Mouse (Mus musculus): ENCODE measurements at regions not wholly inside any gene's neighbourhood (a gene's known extent, or its start where the extent isn't known, plus 50 kb on each side); places are given as distances from the start of the nearest gene placed in this dataset. TPM values are rescaled to one million over a fixed set of nuclear protein-coding genes. Genes with fewer than 3 reads are reported as not detected.
"Not testable (repeated sequence)": the region's sequence is repeated elsewhere in the genome, so short reads cannot be mapped to it uniquely, and the experiment has no call there.

DNA sequence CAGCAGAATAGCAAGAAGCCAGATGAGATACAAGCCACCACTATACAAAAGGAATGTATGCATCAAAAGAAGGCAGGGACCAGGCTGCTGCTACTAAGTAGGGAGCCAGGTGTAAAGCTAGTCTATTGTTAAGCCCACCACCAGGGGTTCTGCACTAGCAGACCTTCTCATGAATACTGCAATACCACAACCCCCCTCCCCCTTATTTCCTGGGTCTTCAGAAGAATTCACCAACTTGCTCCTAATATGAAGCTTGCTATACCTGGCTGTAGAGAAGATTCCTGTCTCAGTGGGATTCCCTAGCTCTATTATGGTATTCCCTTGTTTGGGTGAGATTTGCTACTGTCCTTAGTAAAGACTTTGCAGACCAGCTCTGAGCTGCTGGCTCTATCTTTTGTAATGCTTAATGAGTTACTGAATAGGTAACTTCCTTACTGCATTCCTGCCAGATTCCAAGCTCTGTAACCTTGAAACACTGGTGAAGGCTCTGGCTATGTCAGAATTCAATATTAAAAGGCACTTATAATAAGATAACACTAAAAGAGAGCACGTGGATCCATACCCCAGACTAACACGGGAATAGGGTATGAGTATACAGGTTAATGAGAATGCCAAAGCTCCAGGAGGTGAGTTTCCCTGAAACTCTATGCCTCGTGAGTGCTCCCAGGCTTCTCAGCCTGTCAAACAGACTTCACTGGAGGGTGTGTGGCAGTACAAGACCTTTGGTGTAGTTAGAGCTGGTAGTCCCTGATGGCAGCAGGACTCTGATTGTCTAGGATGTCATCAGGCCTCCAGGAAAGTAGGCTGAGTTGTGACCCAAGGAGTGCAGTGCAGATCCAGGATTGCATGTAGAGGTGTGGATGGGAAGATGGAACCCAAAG, 455.5 kb downstream of the Plxdc2 start:
- DNase-seq, result not testable (repeated sequence)

DNA sequence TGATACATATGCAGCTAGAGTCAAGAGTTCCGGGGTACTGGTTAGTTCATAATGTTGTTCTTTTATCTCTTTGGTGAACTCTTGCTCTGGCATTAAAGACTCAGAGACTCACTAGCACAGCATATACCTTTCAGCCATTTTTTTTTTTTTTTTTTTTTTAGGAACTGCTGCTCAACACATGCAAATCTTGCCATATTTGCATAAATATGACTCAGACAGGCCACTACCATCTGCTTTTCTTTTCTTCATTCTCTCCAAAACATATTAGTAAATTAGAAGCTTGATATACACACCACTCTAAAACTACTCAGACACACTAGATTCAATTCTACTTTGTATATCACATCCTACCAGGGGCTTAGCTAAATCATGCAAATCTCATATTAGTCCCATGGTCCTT, 464.3 kb downstream of the Plxdc2 start:
- no peak for DNase-seq

DNA sequence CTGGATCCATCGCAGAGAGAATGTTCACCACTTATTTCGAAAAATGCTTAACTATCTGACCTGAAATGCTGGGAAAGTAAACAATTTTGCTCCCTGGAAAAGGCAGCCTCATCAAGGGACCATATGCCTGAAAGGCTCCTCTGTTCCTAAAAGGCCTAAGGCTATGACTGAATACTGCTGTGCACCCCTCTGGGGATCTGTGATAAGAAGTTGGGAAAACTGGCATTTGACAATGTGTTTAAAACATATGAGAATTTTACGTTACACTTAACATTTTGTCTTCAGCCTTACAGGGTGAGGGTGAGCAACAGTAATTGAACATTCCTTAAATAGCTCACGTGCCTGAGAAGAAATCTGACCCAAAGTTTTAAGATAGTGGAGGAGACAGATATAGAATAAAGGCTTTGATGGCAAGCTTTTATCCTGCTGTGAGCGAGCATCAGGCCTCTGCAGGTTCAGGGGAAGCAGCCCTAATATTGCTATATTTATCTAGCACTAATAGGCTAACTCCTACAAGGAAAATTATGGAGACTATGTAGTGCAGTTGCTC, 468.7 kb downstream of the Plxdc2 start:
- no peak for DNase-seq

DNA sequence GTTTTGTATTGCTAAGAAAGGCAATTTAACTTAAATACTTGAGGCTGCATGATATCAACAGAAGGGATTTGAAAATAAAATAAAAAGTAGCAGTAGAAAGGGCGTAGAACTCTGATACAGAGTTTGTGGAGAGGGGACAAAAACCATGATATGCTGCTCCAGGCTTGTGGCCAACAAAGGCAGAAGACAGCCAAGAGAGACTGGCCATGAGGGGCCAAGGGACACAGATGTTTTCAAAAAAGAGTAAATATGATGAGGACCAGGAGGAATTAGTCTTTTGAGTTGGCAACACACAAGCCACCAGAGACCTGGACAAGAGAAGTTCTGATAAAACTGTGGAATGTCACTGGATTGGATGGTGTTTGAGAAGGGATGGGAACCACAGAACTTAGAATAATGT, 471.2 kb downstream of the Plxdc2 start:
- no peak for DNase-seq

DNA sequence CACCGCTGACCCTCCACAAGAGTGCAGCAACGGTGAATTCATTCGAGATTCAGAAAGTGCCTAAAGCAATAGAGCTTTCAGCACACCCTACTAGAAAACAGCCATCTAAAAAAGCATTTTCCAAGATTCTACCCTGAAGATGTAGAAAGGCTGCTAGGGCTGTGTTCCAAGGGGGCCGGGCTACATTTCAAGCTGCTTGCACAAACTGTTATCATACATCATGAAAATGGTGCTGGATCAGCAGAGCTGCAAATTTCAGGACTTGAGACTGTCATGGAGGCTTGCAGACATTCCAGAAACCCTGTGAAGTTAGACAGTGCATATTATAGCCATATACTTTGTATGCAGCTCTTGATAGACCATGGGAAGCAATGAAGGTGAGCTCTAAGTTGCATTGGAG, 479.9 kb downstream of the Plxdc2 start:
- DNase-seq, result peak; percentile 10

DNA sequence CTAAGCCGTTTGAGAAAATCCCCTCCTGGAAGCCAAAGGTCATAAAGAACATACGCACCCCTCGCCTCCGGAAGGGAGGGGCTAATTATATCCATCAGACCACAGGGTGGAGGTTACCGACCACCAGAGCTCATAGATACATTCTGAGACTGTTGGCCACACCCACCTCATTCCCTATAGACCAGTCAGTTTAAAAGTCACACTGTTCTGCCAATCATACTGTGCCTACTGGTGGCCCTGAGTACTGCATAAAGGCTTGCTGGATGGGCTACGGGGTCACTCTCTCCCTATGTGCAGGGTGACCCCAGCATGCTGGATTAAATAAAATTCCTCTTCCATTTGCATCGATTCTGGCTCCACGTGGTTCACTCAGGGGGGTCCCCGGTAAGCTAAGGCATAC, 482.6 kb downstream of the Plxdc2 start:
- DNase-seq, result no peak

DNA sequence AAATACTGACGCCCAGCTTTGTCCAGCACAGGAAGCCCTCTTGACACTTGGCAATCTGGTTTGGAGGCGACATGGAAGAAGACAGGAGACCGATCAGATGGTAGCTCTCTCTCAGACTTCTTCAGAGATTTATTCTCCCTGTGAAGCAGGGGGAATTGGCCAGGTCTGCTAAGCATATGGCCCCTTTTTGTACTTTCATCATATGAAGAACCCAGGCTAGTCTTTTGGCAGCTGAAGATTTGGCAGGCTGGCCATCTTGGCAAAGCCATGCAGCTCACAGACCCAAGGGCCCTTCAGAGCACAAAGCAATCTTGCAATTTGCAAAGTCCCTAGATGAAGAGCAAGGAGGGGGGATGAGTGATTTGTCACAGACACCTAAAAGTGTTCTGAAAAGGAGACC, 493.8 kb downstream of the Plxdc2 start:
- DNase-seq, result peak; percentile 70

DNA sequence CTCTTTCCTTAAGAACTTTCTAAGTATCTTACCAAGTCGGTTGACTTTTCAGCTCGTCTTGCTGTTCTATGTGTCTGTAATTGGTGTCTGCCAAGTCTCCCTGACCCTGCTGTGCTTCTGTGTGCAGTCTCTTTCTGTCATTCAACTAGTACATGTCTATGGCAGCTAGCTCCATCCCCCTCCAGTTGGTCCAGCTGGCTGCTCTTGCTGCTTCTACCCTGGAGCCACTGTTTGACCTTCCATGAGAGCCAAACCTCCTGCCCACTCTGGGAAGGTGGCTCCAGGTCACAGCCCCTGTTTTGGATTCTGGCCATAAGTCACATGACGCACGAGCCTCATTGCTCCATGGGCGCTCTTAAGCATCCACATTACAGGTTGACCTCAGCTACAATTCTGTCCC, 504.0 kb downstream of the Plxdc2 start:
- no peak for DNase-seq

DNA sequence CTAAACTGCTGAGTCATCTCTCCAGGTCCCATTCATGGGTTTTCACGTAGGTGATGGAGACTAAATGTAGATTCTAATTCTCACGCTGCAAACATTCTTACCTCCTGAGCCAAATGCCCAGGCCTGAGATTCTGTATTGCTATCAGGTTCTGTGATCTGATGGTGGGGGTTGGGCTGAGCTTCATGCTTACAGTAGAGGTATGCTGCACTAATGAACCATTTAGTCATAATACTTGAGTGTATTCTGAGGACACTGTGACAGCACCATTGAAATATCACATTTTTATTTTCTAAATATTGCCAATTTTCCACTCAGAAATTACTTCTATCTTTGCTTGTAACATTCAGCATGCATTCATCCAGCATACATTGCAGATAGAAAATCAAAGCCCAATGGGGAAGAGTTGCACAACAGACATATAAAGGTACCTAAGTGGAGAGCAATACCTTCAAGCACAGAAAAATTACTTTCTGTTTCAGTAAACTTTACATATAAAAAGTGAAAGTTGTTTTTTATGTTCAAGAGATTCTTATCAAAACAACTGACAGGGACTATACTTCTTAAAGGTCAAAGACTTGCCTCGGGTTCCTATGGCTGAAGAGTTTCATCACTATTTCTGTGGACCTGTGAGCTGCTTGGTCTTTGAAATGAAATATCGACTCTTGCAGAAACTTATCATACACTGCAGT, 510.2 kb downstream of the Plxdc2 start:
- no peak for DNase-seq

DNA sequence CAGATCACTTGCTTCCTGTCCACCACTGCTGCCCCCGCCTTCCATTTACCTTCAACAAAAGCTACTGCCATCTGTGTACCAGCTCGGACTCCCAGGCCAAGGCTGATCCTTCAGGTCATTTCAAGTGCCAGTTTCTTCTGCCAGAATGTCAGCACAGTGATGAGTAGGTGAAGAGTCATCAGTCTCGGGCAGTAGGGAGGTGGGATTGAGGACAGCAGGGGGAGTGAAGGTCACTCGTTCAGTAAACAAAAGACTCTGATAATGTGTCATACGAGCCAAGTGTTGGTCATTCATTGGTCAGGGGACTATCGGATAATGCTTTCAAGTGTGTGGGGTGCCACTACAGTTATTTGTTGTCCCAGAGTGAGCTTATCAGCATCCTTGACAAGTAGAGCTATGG, 536.3 kb downstream of the Plxdc2 start:
- peak; percentile 38 for DNase-seq

DNA sequence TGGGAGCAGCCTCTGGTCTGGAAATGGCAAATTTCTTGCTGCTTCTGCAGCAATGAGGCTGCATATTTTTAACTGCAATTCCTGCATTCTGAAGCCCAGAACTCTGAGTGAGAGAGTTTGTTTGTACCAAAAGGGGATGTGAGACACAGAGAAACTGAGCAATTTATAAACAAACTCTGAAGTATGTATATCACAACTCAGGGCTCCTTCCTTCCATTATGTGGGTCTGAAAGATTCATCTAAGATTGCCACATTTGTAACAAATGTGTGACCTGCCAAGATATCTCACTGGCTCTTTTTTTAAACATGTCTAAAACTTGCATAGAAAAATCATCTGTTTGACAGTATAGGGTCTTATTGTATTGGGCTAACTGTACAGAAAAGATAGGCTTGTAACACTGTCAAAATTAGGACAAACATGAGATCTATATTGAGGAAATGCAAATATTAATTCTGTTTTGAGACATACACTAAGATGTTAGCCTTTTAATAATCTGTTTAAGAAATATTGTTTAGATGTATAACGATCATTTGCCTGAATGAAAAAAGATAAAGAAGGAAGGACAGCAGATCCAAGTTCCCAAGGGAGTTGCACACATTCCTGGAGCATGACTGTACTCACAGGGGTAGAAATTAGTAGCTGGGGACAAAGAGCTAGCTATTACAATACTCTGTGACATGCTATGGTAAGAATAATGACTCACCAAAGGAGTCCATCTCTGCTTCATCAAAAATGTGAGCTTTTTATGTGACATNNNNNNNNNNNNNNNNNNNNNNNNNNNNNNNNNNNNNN, 553.3 kb downstream of the Plxdc2 start:
- no peak for DNase-seq

DNA sequence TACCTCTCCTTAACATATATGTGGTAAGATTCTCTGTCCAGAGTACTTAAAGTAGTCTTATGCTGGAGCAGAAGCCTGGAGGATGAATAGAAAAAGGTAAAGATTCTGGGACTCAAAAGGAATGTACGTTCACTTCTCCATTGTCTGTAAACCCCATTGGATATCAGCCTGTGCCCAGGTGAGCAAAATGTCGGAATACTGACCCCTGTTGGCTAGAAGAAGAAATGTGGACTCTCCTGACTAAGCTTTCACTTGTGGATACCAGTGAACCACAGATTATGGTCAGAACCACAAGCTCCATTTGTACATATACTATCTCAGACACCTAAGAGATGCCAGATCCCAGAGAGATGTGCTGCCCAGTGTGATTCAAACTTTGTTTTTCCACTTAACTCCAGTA, 558.5 kb downstream of the Plxdc2 start:
- peak; percentile 14 for DNase-seq

DNA sequence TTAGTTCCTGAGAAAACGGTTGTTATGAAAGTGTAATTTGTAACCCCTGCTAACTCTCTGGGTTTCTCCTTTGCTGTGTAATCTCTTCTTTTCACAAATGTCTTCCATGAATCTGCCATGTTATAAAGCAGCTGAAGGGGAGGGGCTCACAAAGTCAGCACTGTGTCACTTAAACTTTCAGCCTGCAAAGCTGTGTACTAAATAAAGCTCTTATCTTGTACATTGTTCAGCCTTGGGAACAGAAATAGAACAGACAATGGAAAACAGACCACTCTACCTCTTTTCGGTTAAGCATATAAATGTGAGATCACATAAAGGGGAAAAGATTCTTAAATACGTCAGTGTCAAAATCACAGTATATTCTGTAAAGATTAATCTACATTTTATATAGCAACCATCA, 573.9 kb downstream of the Plxdc2 start:
- DNase-seq, result no peak

DNA sequence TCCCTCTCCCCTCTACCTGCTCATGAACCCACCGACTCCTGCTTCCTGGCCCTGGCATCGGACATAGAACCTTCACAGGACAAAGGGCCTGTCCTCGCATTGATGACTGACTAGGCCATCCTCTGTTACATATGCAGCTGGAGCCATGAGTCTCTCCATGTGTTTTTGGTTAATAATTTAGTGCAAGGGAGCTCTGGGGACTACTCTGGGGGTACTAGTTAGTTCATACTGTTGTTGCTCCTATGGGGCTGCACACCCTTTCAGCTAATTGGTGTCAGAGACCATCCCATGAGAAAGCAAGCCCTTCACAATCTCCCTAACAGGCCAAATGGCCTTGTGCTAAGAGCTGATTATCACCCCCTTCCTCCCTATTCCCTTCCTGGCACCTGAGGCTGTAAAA, 603.3 kb downstream of the Plxdc2 start:
- DNase-seq, result no peak

DNA sequence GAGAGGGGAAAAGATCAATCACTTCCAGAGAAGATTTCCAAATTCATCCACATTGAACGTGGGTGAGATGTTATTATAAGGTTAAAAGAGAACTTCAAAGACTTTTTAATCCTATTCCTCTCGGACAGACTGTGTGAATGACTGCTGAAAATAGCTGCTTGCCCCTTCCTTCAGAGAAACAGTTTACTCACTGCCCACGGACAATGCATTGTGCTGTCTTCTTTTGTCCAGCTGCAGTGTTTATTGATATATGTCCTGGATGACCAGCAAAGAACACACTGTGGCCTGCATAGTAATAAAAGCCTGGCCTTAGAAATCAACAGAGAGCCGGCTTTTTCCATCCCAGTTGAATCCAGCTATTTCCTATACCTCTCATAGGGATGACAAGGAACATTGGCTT, 621.3 kb downstream of the Plxdc2 start:
- DNase-seq, result no peak

DNA sequence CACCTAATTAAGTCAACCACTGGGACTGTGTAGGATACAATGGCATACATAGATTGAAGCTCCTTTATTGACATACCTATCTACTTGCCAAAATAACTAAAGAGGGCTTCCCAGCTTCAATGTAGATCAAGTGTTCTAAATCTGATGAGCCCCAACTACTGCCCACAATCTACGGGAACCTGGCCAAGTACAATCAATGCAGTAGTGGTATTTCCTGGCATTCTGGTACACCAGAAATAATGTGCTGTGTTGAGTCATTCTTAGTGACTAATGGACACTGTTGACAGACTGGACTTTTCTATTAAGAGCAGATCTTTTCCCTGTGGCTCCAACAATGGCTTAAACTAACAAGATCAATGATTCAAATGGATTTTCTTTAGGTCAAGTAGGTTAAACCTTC, 626.7 kb downstream of the Plxdc2 start:
- DNase-seq, result no peak

DNA sequence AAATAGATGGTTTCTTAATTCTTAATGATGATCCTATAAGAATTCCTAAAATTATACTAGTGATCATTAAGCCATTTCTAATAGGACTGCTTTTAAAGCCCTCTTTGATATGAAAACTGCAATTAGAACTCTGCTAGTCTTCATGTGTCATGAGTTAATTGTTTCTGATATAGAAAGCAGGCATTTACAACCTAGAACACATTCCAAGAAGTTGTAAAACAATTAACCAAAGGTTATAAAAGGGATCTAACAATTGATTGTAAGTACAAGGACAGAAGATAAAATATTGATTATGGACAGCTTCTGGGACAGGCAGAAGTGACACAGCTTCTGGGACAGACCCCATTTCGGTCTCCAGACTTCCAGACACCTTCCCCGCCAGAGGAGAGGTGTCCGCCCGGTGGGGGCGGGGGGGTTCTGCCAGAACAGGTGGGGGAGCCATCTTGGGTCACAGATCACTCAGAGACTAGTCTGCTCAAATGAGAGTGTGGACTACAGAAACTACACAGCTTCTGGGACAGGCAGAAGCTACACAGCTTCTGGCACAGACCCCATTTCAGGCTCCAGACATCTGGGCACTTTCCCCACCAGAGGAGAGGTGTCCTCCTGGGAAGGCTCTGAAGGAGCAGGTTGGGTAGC, 627.6 kb downstream of the Plxdc2 start:
- no peak for DNase-seq

Small RNA genes lying in the stretch of these regions (microRNA-seq; reads per million reads assigned to microRNA genes)
- not detected for gene Gm24933
